Mouse (Mus musculus) cerebellum, adult 2 months (tissue): ENCODE measurements at regions not wholly inside any gene's neighbourhood (a gene's known extent, or its start where the extent isn't known, plus 50 kb on each side); places are given as distances from the start of the nearest gene placed in this dataset.

Source experiments
- CTCF ChIP-seq: fragments of 200-500 bp; IDR thresholded peaks from 2 replicates; pipeline ENCODE4 v1.5.1; 2011; ENCODE audit warnings: low read depth, mild to moderate bottlenecking, control low read depth, low read length, moderate library complexity, borderline replicate concordance; ENCODE audit not compliant: insufficient read depth
- POLR2A ChIP-seq: fragments of 200-500 bp; IDR thresholded peaks from 2 replicates; pipeline ENCODE4 v1.6.1; 2011; ENCODE audit warnings: low read length, control low read depth, borderline replicate concordance; ENCODE audit not compliant: insufficient read depth

DNA sequence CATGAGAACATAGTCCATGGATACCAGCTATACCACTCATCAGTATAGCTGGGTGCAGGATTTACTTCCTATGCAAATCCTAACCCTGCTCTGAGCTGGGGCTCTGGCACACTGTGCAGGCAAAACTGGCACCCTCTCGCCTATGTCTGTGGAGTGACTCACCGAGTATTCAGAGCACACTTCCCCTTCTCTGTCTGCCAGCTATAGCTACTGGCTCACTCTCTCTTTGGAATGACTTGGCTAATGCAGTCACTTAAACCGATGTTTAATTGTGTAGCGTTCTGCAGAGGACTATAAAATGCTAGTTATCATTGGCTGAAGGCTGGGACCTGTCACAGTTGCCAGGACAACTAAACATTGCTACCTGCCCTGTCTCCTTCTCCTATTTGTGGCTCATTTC is 269.8 kb downstream of the Bckdhb start:
- TF ChIP-seq CTCF, result no peak
- TF ChIP-seq POLR2A, result no peak
